Mouse (Mus musculus) liver, postnatal 0 days (tissue): Measurements from ENCODE around the gene Cntn1.

Source experiments
- CTCF ChIP-seq: sonication (generic); IDR thresholded peaks from 2 replicates; pipeline ENCODE4 v1.5.1; 2016; ENCODE audit warnings: antibody characterized with exemption, low read depth
- EP300 ChIP-seq: IDR thresholded peaks from 2 replicates; pipeline ENCODE4 v1.6.1; 2016; ENCODE audit warnings: antibody characterized with exemption, low read depth, mild to moderate bottlenecking

DNA sequence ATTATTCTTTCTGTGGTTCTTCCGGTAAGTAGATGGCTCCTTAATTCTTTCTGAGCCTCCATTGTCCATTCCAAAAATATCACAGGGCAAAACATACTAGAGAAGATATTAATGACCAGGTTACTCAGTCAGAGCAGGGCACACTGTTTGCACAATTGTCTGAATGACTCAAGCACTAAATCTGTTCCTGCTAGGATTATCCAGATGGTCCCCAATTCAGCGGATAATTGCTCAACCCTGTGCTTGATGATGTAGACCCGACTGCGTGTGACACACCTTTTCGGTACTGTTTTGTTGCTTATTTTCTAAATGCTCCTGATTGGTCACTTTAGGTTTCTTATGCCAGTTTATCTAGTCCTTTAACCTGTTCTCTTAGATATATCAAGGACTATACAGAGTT, 6.6 kb downstream of the Cntn1 start:
- no peak for TF ChIP-seq CTCF
- no peak for TF ChIP-seq EP300
